Comparison of ENCODE assay signal across 16 mouse cellular contexts in the genomic region with DNA sequence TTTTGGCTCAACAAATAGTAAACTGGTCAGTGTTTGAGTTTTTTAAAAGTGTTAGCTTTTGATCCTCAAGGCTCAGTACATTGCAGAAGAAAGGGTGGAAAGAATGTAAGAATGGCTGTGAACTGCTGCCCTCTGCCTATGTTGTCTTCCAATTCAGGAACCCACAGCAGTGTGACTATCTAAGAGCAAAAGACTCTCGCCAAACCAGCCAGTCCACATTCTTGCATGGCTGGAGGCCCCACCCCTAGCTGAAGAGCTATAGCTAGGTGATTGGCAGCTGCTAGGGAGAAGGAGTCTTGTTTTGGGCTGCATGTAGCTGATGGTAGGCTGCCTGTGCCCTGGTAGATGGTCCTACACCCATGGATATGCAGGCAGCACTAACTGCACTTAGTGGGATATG.
DNase-seq lines count a peak whose midpoint lies in the region; ATAC-seq and TF ChIP-seq lines count a peak whose summit lies in the region.
"Had no signal": no experiment of that assay in that cellular context is flagged by ENCODE, and none has a peak within 500 bp of the region (broad histone marks: within the 10 kb centered on the region; RNA-seq: fewer than 3 reads in every experiment).

No protein-coding gene starts in this region.

- H3K9ac ChIP-seq in embryonic facial prominence, embryonic 11.5 days (replicated peaks; ENCODE audit: low read length): no peak overlapping the region
- no peak overlapping the region for H3K9ac ChIP-seq in lung, postnatal 0 days (replicated peaks; ENCODE audit: low read depth)
- H3K9ac ChIP-seq in liver, embryonic 11.5 days (ENCODE audit: low read depth, low read length): no peak overlapping the region
- H3K9ac ChIP-seq: hindbrain, embryonic 12.5 days; limb, embryonic 12.5 days; neural tube, embryonic 15.5 days had no signal

- no peaks in the 10 kb centered on the region for H3K36me3 ChIP-seq in embryonic facial prominence, embryonic 11.5 days (replicated peaks; ENCODE audit: control insufficient read depth, insufficient read depth, low read depth, low read length)
- H3K36me3 ChIP-seq in lung, postnatal 0 days (ENCODE audit: insufficient read depth, low read length): no peaks in the 10 kb centered on the region
- no peaks in the 10 kb centered on the region for H3K36me3 ChIP-seq in liver, embryonic 11.5 days (ENCODE audit: control insufficient read depth, insufficient read depth, low read length)
- H3K36me3 ChIP-seq: hindbrain, embryonic 12.5 days; limb, embryonic 12.5 days; midbrain, embryonic 10.5 days; neural tube, embryonic 15.5 days had no signal

- no peak for TF ChIP-seq CTCF in lung, postnatal 0 days (IDR thresholded peaks at IDR 0.05)

- H3K4me3 ChIP-seq in embryonic facial prominence, embryonic 11.5 days (ENCODE audit: low read depth, low read length): no peak overlapping the region
- no peak overlapping the region for H3K4me3 ChIP-seq in lung, postnatal 0 days (ENCODE audit: low read depth, low read length)
- H3K4me3 ChIP-seq in liver, embryonic 11.5 days (ENCODE audit: low read depth, low read length): no peak overlapping the region
- H3K4me3 ChIP-seq: hindbrain, embryonic 12.5 days; left cerebral cortex, adult 2 months; limb, embryonic 12.5 days; midbrain, embryonic 10.5 days; neural tube, embryonic 15.5 days had no signal

- no peak overlapping the region for H3K4me2 ChIP-seq in embryonic facial prominence, embryonic 11.5 days (ENCODE audit: low read depth, low read length)
- H3K4me2 ChIP-seq in lung, postnatal 0 days (replicated peaks; ENCODE audit: low read depth, low read length): no peak overlapping the region
- H3K4me2 ChIP-seq in liver, embryonic 11.5 days: no peak overlapping the region
- H3K4me2 ChIP-seq: hindbrain, embryonic 12.5 days; limb, embryonic 12.5 days; neural tube, embryonic 15.5 days had no signal

- no peak overlapping the region for H3K27ac ChIP-seq in embryonic facial prominence, embryonic 11.5 days (replicated peaks; ENCODE audit: low read depth, low read length)
- no peak overlapping the region for H3K27ac ChIP-seq in lung, postnatal 0 days (ENCODE audit: low read length)
- no peak overlapping the region for H3K27ac ChIP-seq in liver, embryonic 11.5 days (ENCODE audit: low read depth, low read length)
- H3K27ac ChIP-seq: hindbrain, embryonic 12.5 days; left cerebral cortex, adult 2 months; limb, embryonic 12.5 days; midbrain, embryonic 10.5 days; neural tube, embryonic 15.5 days had no signal

- 15% methylated on average over 1 of the region's 1 CpGs for WGBS in embryonic facial prominence, embryonic 11.5 days
- WGBS in lung, postnatal 0 days: 26% methylated on average over 1 of the region's 1 CpGs
- WGBS in liver, embryonic 11.5 days: 31% methylated on average over 1 of the region's 1 CpGs

- no peak for ATAC-seq in embryonic facial prominence, embryonic 11.5 days (replicated peaks; ENCODE audit: insufficient number of reproducible peaks, low FRiP score, low TSS enrichment, low read depth)
- ATAC-seq in lung, postnatal 0 days: peak; percentile 85
- no peak for ATAC-seq in liver, embryonic 11.5 days (replicated peaks; ENCODE audit: low FRiP score)
- no peak for ATAC-seq in erythroblast, adult 5-6 weeks (replicated peaks; ENCODE audit: low FRiP score, poor library complexity, severe bottlenecking)
- ATAC-seq: activated CD4-positive, CD25-positive, alpha-beta regulatory T cell, adult 4 months had no signal

- H3K9me3 ChIP-seq in embryonic facial prominence, embryonic 11.5 days (replicated peaks; ENCODE audit: control insufficient read depth, low read length): no peaks in the 10 kb centered on the region
- no peaks in the 10 kb centered on the region for H3K9me3 ChIP-seq in lung, postnatal 0 days (ENCODE audit: low read length)
- H3K9me3 ChIP-seq in liver, embryonic 11.5 days (ENCODE audit: control insufficient read depth, low read length): no peaks in the 10 kb centered on the region
- H3K9me3 ChIP-seq: hindbrain, embryonic 12.5 days; limb, embryonic 12.5 days; midbrain, embryonic 10.5 days; neural tube, embryonic 15.5 days had no signal

- H3K4me1 ChIP-seq in embryonic facial prominence, embryonic 11.5 days (ENCODE audit: control insufficient read depth, insufficient read depth, low read length): no peaks in the 10 kb centered on the region
- H3K4me1 ChIP-seq in lung, postnatal 0 days (ENCODE audit: insufficient read depth, low read depth, low read length): 0 out of 2 replicates have a peak, but pooled peaks cover 4% of the 10 kb centered on the region
- H3K4me1 ChIP-seq in liver, embryonic 11.5 days (replicated peaks; ENCODE audit: control insufficient read depth, insufficient read depth, low read length): no peaks in the 10 kb centered on the region
- H3K4me1 ChIP-seq: hindbrain, embryonic 12.5 days; limb, embryonic 12.5 days; midbrain, embryonic 10.5 days; neural tube, embryonic 15.5 days had no signal

- DNase-seq in embryo, embryonic 10 days (ENCODE audit: low spot score): peak; percentile 24
- no peak for DNase-seq in embryo, embryonic 10.5 days (ENCODE audit: low spot score)
- peak; percentile 57 for DNase-seq in embryonic facial prominence, embryonic 11.5 days (ENCODE audit: low spot score)
- peak; percentile 17 for DNase-seq in kidney, postnatal 14 days
- peak; percentile 62 for DNase-seq in lung, postnatal 0 days (ENCODE audit: low spot score)
- no peak for DNase-seq in liver, embryonic 11.5 days (ENCODE audit: low spot score)
- DNase-seq in adrenal gland, adult (ENCODE audit: inconsistent age in 2 of 2, low spot score in 1 of 2): no peak
- DNase-seq: cerebellum, postnatal 10 days; thymus, postnatal 36 days had no signal

- no peaks in the 10 kb centered on the region for H3K27me3 ChIP-seq in embryonic facial prominence, embryonic 11.5 days (ENCODE audit: control insufficient read depth, insufficient read depth, low read length)
- H3K27me3 ChIP-seq in lung, postnatal 0 days (replicated peaks; ENCODE audit: insufficient read depth, low read length): no peaks in the 10 kb centered on the region
- no peaks in the 10 kb centered on the region for H3K27me3 ChIP-seq in liver, embryonic 11.5 days (replicated peaks; ENCODE audit: control insufficient read depth, insufficient read depth, low read length)
- H3K27me3 ChIP-seq: hindbrain, embryonic 12.5 days; limb, embryonic 12.5 days; neural tube, embryonic 15.5 days had no signal

- peak; percentile 64 for TF ChIP-seq EP300 in lung, postnatal 0 days (IDR thresholded peaks at IDR 0.05)

Comparison
In these comparisons a context has a peak if more than half of its experiments do, and no peak if none do; other contexts are left out.
1. DNase-seq: peak in embryo, embryonic 10 days (single experiment), embryonic facial prominence, embryonic 11.5 days (single experiment), kidney, postnatal 14 days (single experiment) and lung, postnatal 0 days (single experiment); none in embryo, embryonic 10.5 days (single experiment), liver, embryonic 11.5 days (single experiment) and adrenal gland, adult (0 of 2).